Mouse (Mus musculus) intestine, embryonic 14.5 days (tissue): Measurements from ENCODE around the gene Vgf. TPM values are rescaled to one million over a fixed set of nuclear protein-coding genes. Genes with fewer than 3 reads are reported as not detected.

Experiments used
- ATAC-seq: fragments of 200-750 bp; cut with Nextera tagmentation; replicated peaks from 2 replicates; pipeline ENCODE4 v1.8.0; 2017; ENCODE audit warnings: low read depth, moderate number of reproducible peaks, moderate TSS enrichment, moderate library complexity; ENCODE audit not compliant: low FRiP score, low TSS enrichment
- DNase-seq: peaks from one replicate; pipeline ENCODE4 v3.0.0-alpha.2; 2018; ENCODE audit warnings: low spot score
- H3K27ac ChIP-seq: fragments of 300-500 bp; sonication (generic); 2 replicates; pipeline ENCODE4 v1.5.1; 2014; ENCODE audit warnings: low read depth, mild to moderate bottlenecking, control low read depth
- H3K27me3 ChIP-seq: fragments of 300-500 bp; sonication (generic); replicated peaks from 2 replicates; pipeline ENCODE4 v1.6.1; 2014; ENCODE audit warnings: low read length, control low read depth; ENCODE audit not compliant: control insufficient read depth, insufficient read depth
- H3K36me3 ChIP-seq: fragments of 300-500 bp; sonication (generic); 2 replicates; pipeline ENCODE4 v1.6.1; 2014; ENCODE audit warnings: low read length, control low read depth; ENCODE audit not compliant: control insufficient read depth, insufficient read depth
- H3K4me1 ChIP-seq: fragments of 300-500 bp; sonication (generic); replicated peaks from 2 replicates; pipeline ENCODE4 v1.6.1; 2014; ENCODE audit warnings: low read length, control low read depth, mixed read lengths; ENCODE audit not compliant: control insufficient read depth, insufficient read depth
- H3K4me2 ChIP-seq: fragments of 300-500 bp; sonication (generic); 2 replicates; pipeline ENCODE4 v1.6.1; 2014; ENCODE audit warnings: low read length
- H3K4me3 ChIP-seq: fragments of 300-500 bp; sonication (generic); 2 replicates; pipeline ENCODE4 v1.5.1; 2014; ENCODE audit warnings: low read depth, low read length, control low read depth, mixed read lengths
- H3K9ac ChIP-seq: fragments of 300-500 bp; sonication (generic); 2 replicates; pipeline ENCODE4 v1.6.1; 2014; ENCODE audit warnings: mild to moderate bottlenecking, low read length
- H3K9me3 ChIP-seq: fragments of 300-500 bp; sonication (generic); 2 replicates; pipeline ENCODE4 v1.6.1; 2016; ENCODE audit warnings: low read length, control low read depth; ENCODE audit not compliant: control insufficient read depth
- WGBS: fragments of 180-500 bp; shearing (Covaris S2); extraction: QIAGEN DNeasy Blood & Tissue Kit; methylation state at CpG from one replicate; pipeline ENCODE4 v1.1.7; 2014; 5-methylcytosine and 5-hydroxymethylcytosine counted together
- microRNA counts: library from miRNA; unstranded; fragments of <30 nt; microRNA quantifications from one replicate; lab custom pipeline; 2016
- microRNA-seq: library from miRNA; unstranded; fragments of <30 nt; microRNA quantifications from one replicate; pipeline ENCODE4, GENCODE M21; 2016
- polyA plus RNA-seq: library from polyadenylated mRNA; unstranded; fragments of >200 nt; fragmentation: Nextera tagmentation; extraction: Ambion mirVana; gene quantifications from 2 replicates; pipeline ENCODE4 v1.2.1, GENCODE M21; 2014

Gene Vgf
- polyA plus RNA-seq, 1 experiment from 2014 or later = 0.53 TPM

- Histone ChIP-seq H3K27ac (no peak overlapping the region), H3K4me3 (no peak overlapping the region), H3K9ac (no peak overlapping the region), H3K9me3 (no peaks in the 10 kb centered on the region), H3K4me2 (no peak overlapping the region), H3K4me1 (peaks cover 23% of the 10 kb centered on the region; the same call in 1 of the 2 replicates), H3K27me3 (no peaks in the 10 kb centered on the region), H3K36me3 (no peaks in the 10 kb centered on the region)
- DNase-seq (no peak), ATAC-seq (no peak)
- 36% methylated on average over 6 of the region's 6 CpGs for whole genome bisulfite sequencing
Observed at GRCm38 (mm10) chr5:137078616-137079015, 52.4 kb downstream of the Vgf start.

- no peak overlapping the region for H3K27ac ChIP-seq
- H3K27me3 ChIP-seq = no peaks in the 10 kb centered on the region
- H3K9me3 ChIP-seq = no peaks in the 10 kb centered on the region
- H3K36me3 ChIP-seq = no peaks in the 10 kb centered on the region
- no peak overlapping the region for H3K9ac ChIP-seq
- no peak overlapping the region for H3K4me3 ChIP-seq
- ATAC-seq (no peak), DNase-seq (no peak)
- H3K4me2 ChIP-seq = no peak overlapping the region
- 22% methylated on average over 5 of the region's 5 CpGs for WGBS
- H3K4me1 ChIP-seq = peaks cover 17% of the 10 kb centered on the region; the same call in 1 of the 2 replicates
Observed at GRCm38 (mm10) chr5:137079849-137080248, 53.7 kb downstream of the Vgf start.

MicroRNAs within 50 kb of the gene (microRNA counts, 519-probe panel; counts per million panel counts)
- not detected for microRNA mmu-miR-702 (lab: Ali Mortazavi, UCI)

Small RNA genes within 50 kb of the gene (microRNA-seq; reads per million reads assigned to microRNA genes)
- gene Mir702 = 48.6 reads per million, percentile 53 among the genes with 10 or more reads in this experiment

Other genes with a start within 250 kb of the Vgf start
- 8.7 and 10.4 TPM in 2 replicates for gene Col26a1, start 143.2 kb upstream of the Vgf start, polyA plus RNA-seq
- 59.4 and 71.7 TPM in 2 replicates for gene Ift22, start 118.2 kb upstream of the Vgf start, polyA plus RNA-seq
- gene Fis1, start 73.1 kb upstream of the Vgf start, polyA plus RNA-seq = 309 and 315 TPM in 2 replicates
- gene Cldn15, start 59.8 kb upstream of the Vgf start, polyA plus RNA-seq = 12.7 and 18.4 TPM in 2 replicates
- 42.0 and 44.1 TPM in 2 replicates for gene Plod3, start 39.4 kb upstream of the Vgf start, polyA plus RNA-seq
- gene Znhit1, start 38.4 kb upstream of the Vgf start, polyA plus RNA-seq = 102 and 104 TPM in 2 replicates
- 188 and 189 TPM in 2 replicates for gene Ap1s1, start 19.7 kb downstream of the Vgf start, polyA plus RNA-seq
- 0.34 and 0.36 TPM in 2 replicates for gene Serpine1, start 45.9 kb downstream of the Vgf start, polyA plus RNA-seq
- 8.5 and 9.7 TPM in 2 replicates for gene Trim56, start 89.8 kb downstream of the Vgf start, polyA plus RNA-seq
- 0.81 and 1.3 TPM in 2 replicates for gene Muc3, start 122.9 kb downstream of the Vgf start, polyA plus RNA-seq
- 2.2 and 2.4 TPM in 2 replicates for gene Muc3a, start 186.0 kb downstream of the Vgf start, polyA plus RNA-seq